Mouse (Mus musculus) heart, embryonic 14.5 days (tissue): Measurements from ENCODE around the gene Pofut2. TPM values are rescaled to one million over a fixed set of nuclear protein-coding genes. Genes with fewer than 3 reads are reported as not detected.

Source experiments
- ATAC-seq: fragments of 200-750 bp; cut with Nextera tagmentation; 2 replicates; pipeline ENCODE4 v1.8.0; 2017; ENCODE audit warnings: low read depth, moderate TSS enrichment; ENCODE audit not compliant: insufficient number of reproducible peaks, insufficient read depth, low FRiP score
- H3K27ac ChIP-seq, 2 experiments: fragments of 200-500 bp in 1 of 2; fragments of 300-500 bp in 1 of 2; sonication (generic) in 1 of 2; replicated peaks in 1 of 2; 2 replicates each; pipeline ENCODE4 v1.5.1; 2012 to 2014; ENCODE audit warnings: low read depth in 2 of 2, low read length in 2 of 2, control low read depth in 1 of 2, mild to moderate bottlenecking in 1 of 2, mixed read lengths in 1 of 2; ENCODE audit not compliant: control insufficient read depth in 1 of 2, insufficient read depth in 1 of 2
- H3K27me3 ChIP-seq: fragments of 300-500 bp; sonication (generic); 2 replicates; pipeline ENCODE4 v1.6.1; 2014; ENCODE audit warnings: mild to moderate bottlenecking, low read length, control low read depth; ENCODE audit not compliant: control insufficient read depth, insufficient read depth
- H3K36me3 ChIP-seq: fragments of 300-500 bp; sonication (generic); 2 replicates; pipeline ENCODE4 v1.6.1; 2014; ENCODE audit warnings: mild to moderate bottlenecking, control low read depth, low read length, mixed read lengths; ENCODE audit not compliant: control insufficient read depth, insufficient read depth
- H3K4me1 ChIP-seq, 2 experiments: fragments of 200-500 bp in 1 of 2; fragments of 300-500 bp in 1 of 2; sonication (generic) in 1 of 2; 2 replicates each; pipeline ENCODE4 v1.6.1; 2012 to 2014; ENCODE audit warnings: low read length in 2 of 2, control low read depth in 1 of 2, mixed read lengths in 1 of 2; ENCODE audit not compliant: control insufficient read depth in 2 of 2, insufficient read depth in 2 of 2
- H3K4me2 ChIP-seq: fragments of 300-500 bp; sonication (generic); 2 replicates; pipeline ENCODE4 v1.6.1; 2014; ENCODE audit warnings: mild to moderate bottlenecking, low read length
- H3K4me3 ChIP-seq, 2 experiments: fragments of 200-500 bp in 1 of 2; fragments of 300-500 bp in 1 of 2; sonication (generic) in 1 of 2; 2 replicates each; pipeline ENCODE4 v1.5.1; 2012 to 2014; ENCODE audit warnings: low read length in 2 of 2, mild to moderate bottlenecking in 2 of 2, control low read depth in 1 of 2, low read depth in 1 of 2, moderate library complexity in 1 of 2; ENCODE audit not compliant: control insufficient read depth in 1 of 2, insufficient read depth in 1 of 2
- H3K9ac ChIP-seq: fragments of 300-500 bp; sonication (generic); 2 replicates; pipeline ENCODE4 v1.6.1; 2014; ENCODE audit warnings: mild to moderate bottlenecking, low read length
- H3K9me3 ChIP-seq: fragments of 300-500 bp; sonication (generic); 2 replicates; pipeline ENCODE4 v1.6.1; 2016; ENCODE audit warnings: low read length, control low read depth; ENCODE audit not compliant: control insufficient read depth
- WGBS: fragments of 180-500 bp; shearing (Covaris S2); extraction: QIAGEN DNeasy Blood & Tissue Kit; methylation state at CpG from one replicate; pipeline ENCODE4 v1.1.7; 2014; 5-methylcytosine and 5-hydroxymethylcytosine counted together
- polyA plus RNA-seq: library from polyadenylated mRNA; unstranded; fragments of >200 nt; fragmentation: Nextera tagmentation; extraction: Ambion mirVana; gene quantifications from 2 replicates; pipeline ENCODE4 v1.2.1, GENCODE M21; 2014

Gene Pofut2
- polyA plus RNA-seq, 1 experiment from 2014 or later, result 105 TPM

DNA sequence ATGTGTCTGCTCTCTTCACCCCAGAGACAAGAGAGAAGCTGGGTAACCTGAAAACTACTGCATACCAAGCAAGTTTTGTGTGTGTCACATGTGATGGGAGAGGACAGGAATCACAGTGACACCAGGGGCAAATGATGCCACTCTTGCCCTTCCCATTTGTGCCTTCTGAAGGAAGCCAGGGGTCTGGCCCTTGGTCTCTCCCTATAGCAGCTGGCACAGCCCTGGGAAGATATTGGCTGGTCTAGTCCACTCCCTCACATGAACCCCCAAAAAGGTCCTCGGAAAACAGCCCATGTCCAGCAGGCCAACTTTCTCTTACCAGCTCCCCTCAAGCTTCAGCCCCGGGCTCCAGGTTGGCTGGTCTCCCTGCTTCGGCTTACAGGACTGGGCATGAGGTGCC is 45.3 kb downstream of the Pofut2 start:
- WGBS, result 82% methylated on average over 3 of the region's 3 CpGs
- Histone ChIP-seq H3K4me3 (no peak overlapping the region), H3K27me3 (no peaks in the 10 kb centered on the region), H3K27ac (no peak overlapping the region), H3K4me2 (no peak overlapping the region), H3K36me3 (peaks cover 32% of the 10 kb centered on the region), H3K4me1 (peaks cover 0 to 3% of the 10 kb centered on the region in 2 experiments; a peak in 1 of 4 replicates), H3K9ac (no peak overlapping the region), H3K9me3 (no peaks in the 10 kb centered on the region)
- no peak for ATAC-seq

DNA sequence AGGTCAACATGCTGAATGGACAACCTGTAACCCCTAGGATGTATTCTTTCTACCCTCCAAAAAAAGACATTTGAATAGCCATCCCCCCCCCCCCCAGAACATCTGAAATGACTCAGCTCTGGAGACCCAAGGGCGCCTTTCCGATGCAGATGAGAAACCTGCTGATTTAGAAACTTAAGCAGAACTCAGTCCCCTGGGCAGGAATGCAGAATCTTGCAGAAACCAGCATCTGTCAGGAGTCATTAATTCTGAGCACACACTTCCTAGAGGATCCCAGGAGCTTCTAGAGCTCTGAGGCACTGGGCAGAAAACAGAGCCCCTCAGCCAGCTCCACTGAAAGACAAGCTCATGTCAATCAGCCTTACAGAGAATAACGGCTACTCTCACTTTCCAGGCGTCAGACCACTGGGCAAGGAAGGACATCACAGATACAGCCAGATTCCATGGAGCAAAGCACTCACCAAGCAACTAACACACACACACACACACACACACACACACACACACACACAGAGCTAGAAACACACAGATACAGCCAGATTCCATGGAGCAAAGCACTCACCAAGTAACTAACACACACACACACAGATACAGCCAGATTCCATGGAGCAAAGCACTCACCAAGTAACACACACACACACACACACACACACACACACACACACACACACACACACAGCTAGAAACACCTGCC is 46.0 kb downstream of the Pofut2 start:
- H3K9me3 ChIP-seq, result no peaks in the 10 kb centered on the region
- H3K27ac ChIP-seq, result no peak overlapping the region
- H3K9ac ChIP-seq, result no peak overlapping the region
- H3K4me3 ChIP-seq, result no peak overlapping the region
- H3K4me2 ChIP-seq, result no peak overlapping the region
- 54% methylated on average over 4 of the region's 4 CpGs for WGBS
- H3K4me1 ChIP-seq, result peaks cover 0 to 3% of the 10 kb centered on the region in 2 experiments; a peak in 1 of 4 replicates
- peaks cover 34% of the 10 kb centered on the region for H3K36me3 ChIP-seq
- H3K27me3 ChIP-seq, result no peaks in the 10 kb centered on the region
- no peak for ATAC-seq

DNA sequence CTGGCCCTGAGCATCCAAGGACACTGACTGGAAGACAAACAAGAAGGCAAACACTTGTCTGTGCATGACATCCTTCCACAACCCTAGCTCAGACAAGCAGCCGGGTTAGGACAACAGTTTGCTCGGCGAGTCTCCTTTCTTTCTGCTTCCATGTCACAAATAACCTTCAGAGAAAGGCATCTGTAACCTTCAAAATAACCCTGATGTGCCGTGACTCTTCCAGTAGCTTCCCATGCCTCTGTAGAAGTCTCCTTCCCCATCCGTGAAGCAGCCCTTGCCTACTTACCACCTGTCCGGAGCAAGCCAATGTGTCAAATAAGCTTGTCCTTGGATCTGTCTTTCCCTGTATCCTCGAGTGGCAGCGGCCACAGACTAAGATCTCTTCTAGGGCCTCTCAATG is 46.7 kb downstream of the Pofut2 start:
- no peak for ATAC-seq
- Histone ChIP-seq H3K27me3 (no peaks in the 10 kb centered on the region), H3K9ac (no peak overlapping the region), H3K4me2 (no peak overlapping the region), H3K27ac (no peak overlapping the region), H3K9me3 (no peaks in the 10 kb centered on the region), H3K36me3 (peaks cover 35% of the 10 kb centered on the region), H3K4me3 (no peak overlapping the region), H3K4me1 (peaks cover 0 to 3% of the 10 kb centered on the region in 2 experiments; a peak in 1 of 4 replicates)
- 69% methylated on average over 8 of the region's 8 CpGs for WGBS

DNA sequence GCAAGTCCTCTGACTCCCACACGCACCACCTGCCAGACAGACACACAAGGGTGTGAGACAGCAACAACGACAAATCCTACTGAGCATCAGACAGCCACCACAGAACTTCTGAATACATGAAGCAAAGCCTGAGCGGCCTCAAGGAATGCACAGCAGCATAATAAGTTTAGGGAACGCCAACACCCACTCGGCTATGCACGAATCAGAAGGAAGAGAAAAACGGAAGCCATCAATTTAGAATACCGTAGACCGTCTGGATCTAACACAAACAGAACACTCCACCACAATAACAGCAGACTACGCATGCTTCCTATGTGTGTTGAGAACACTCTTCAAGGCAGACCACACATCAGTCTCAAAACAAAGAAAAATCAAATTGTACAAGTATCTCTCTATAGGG is 50.0 kb downstream of the Pofut2 start:
- Histone ChIP-seq H3K9ac (no peak overlapping the region), H3K9me3 (no peaks in the 10 kb centered on the region), H3K4me2 (no peak overlapping the region), H3K27me3 (no peaks in the 10 kb centered on the region), H3K27ac (no peak overlapping the region), H3K4me3 (no peak overlapping the region), H3K36me3 (peaks cover 37% of the 10 kb centered on the region), H3K4me1 (peaks cover 0 to 3% of the 10 kb centered on the region in 2 experiments; a peak in 1 of 4 replicates)
- ATAC-seq, result no peak
- 83% methylated on average over 10 of the region's 10 CpGs for WGBS

DNA sequence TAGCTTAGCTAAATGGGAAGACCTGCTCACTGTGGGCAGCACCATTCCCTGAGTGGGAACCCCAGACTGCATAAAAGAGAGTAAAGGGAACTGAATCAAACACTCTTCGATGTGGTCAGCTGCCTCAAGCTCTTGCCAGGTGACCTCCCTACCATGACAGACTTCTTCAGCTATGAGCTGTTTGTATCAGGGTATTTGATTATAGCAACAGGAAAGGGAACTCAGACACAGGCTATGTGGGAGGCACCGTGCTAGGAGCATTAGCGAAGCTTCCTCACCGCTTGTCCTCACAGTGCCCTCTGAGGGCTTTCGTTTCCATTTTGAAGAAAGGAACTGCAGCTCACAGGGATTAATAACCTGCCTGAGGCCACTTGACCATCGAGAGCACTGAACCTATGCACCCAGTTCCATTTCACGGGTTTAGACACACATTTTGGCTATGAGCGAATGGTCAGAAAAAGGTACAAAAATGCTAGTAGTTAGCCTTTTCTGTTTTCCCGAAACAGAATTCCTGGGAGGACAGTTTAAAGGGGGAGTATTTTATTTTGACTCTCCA is 55.8 kb downstream of the Pofut2 start:
- no peak for ATAC-seq
- no peak overlapping the region for H3K9ac ChIP-seq
- 0 out of 4 replicates have a peak, but pooled peaks cover 0 to 2% of the 10 kb centered on the region in 2 experiments for H3K4me1 ChIP-seq
- no peak overlapping the region for H3K27ac ChIP-seq
- no peaks in the 10 kb centered on the region for H3K9me3 ChIP-seq
- H3K4me3 ChIP-seq, result no peak overlapping the region
- no peak overlapping the region for H3K4me2 ChIP-seq
- H3K36me3 ChIP-seq, result peaks cover 49% of the 10 kb centered on the region
- H3K27me3 ChIP-seq, result no peaks in the 10 kb centered on the region
- WGBS, result 80% methylated on average over 9 of the region's 9 CpGs

DNA sequence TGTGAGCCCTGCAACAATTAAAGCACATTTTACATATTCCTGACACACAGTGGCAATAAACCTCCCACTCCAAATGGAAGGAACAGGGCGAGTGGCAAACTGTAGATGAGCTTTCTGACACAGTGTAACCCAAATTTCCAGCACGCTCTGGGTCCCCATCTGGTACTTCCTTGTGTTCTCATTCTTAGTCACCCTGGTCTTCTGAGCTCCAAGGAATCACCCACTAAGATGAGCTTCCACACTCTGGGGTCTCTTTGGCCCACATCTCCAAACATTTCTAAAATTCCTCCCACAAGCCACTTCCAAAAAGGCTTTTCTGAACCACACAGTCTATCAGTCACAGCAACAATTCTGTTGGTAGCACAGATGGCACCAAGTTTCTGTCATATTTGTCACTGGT is 56.7 kb downstream of the Pofut2 start:
- H3K9ac ChIP-seq, result no peak overlapping the region
- ATAC-seq, result no peak
- no peak overlapping the region for H3K4me3 ChIP-seq
- H3K4me2 ChIP-seq, result no peak overlapping the region
- no peak overlapping the region for H3K27ac ChIP-seq
- H3K9me3 ChIP-seq, result no peaks in the 10 kb centered on the region
- 86% methylated on average over 2 of the region's 2 CpGs for WGBS
- 0 out of 4 replicates have a peak, but pooled peaks cover 0 to 2% of the 10 kb centered on the region in 2 experiments for H3K4me1 ChIP-seq
- H3K36me3 ChIP-seq, result peaks cover 41% of the 10 kb centered on the region
- no peaks in the 10 kb centered on the region for H3K27me3 ChIP-seq
